Mouse (Mus musculus) CD4-positive naive resting alpha-beta T cell, adult 57 days (primary cell): Measurements from ENCODE around the gene Bcl6. TPM values are rescaled to one million over a fixed set of nuclear protein-coding genes. Genes with fewer than 3 reads are reported as not detected.

ENCODE experiments used
- total RNA-seq: library from RNA; stranded (reverse); gene quantifications from one replicate; pipeline ENCODE4 v1.2.4, GENCODE M21; 2023

The Bcl6 gene
- total RNA-seq: 16.1 TPM

DNA sequence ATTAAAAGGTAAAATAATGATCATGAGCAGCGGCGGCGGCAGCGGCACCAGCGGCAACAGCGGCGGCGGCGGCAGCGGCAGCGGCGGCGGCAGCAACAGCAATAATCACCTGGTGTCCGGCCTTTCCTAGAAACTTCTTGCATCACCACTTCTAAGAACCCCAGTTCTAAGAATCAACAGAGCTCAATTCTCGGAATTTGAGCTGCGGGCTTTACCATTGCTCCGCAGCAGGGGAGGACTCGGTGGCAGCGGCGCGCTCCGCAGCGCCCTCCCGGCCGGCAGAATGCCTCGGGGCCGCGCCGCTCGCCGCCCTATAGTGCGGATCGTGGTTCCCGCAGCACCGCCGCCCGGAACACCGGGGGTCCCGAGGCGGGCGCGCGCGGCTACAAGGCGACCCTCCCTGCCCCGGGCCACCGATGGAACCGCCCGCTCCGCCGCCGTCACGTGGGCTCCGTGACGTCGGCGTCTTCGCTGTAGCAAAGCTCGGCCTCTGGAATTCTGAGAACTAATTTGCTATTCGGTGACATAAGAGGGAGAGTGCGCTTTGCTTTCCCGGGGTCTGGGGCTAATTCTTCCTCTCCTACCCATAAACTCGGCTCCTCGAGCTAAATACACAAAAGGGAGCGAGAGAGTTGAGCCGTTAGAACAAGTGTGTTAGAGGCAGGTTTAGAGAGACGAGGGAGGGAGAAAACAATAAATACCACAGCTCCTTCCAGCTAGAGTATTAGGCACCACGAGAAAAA, at the start of gene Bcl6, which contains the start of gene Gm37419:
Bcl6 (minus strand) TSS at position 387 of the 743 bp plus-strand sequence.
Gm37419 (plus strand) TSS at position 17 of the 743 bp plus-strand sequence.

DNA sequence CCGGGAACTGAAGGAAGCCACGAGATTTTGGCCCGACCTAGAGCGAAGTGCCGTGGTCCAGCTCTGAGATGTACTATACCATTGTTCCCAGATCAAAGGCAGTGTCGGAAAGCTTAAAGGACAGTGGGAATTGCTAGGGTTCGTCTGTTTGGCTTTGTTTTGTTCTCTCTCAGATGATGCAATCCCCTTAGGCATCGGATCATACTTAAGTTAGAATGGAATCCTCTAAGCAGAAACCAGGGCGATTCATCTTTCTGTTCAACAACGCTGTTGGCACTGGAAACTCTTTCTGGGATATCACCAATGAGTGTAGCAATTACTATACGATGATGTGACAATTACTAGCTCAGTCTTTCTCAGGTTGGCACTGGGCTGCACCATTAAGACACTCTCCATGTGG, 56.4 kb downstream of the Bcl6 start, which contains the start of gene Rtp2:
Rtp2 (minus strand) TSS at position 101 of the 400 bp plus-strand sequence.

Other genes starting within 250 kb of the Bcl6 start
- gene Sst, start 97.9 kb downstream of the Bcl6 start, total RNA-seq: not detected
- gene Rtp2, start 56.5 kb downstream of the Bcl6 start, total RNA-seq: not detected
- not detected for gene Gm37419, start 370 bp downstream of the Bcl6 start, total RNA-seq